Mouse (Mus musculus): ENCODE measurements around the gene Plac1. TPM values are rescaled to one million over a fixed set of nuclear protein-coding genes. Genes with fewer than 3 reads are reported as not detected.

The Plac1 gene
- polyA plus RNA-seq, 1 experiment from 2014 or later, result 1.8 TPM

GRCm38 (mm10) chrX:53224353-53224944, 15.5 kb downstream of the Plac1 start:
- WGBS, result 46% methylated on average over 6 of the region's 6 CpGs
- H3K4me2 ChIP-seq (replicated peaks), result no peak overlapping the region
- H3K4me3 ChIP-seq, result no peak overlapping the region
- H3K4me1 ChIP-seq, result no peaks in the 10 kb centered on the region
- H3K27ac ChIP-seq, result no peak overlapping the region
- no peaks in the 10 kb centered on the region for H3K36me3 ChIP-seq
- no peaks in the 10 kb centered on the region for H3K27me3 ChIP-seq (replicated peaks)
- no peaks in the 10 kb centered on the region for H3K9me3 ChIP-seq
- ATAC-seq (ENCODE audit: low FRiP score, low read depth), result no peak
- H3K9ac ChIP-seq, result no peak overlapping the region

GRCm38 (mm10) chrX:53220855-53221254, 19.1 kb downstream of the Plac1 start:
- Histone ChIP-seq H3K4me3 (no peak overlapping the region), H3K4me2 (replicated peaks) (no peak overlapping the region), H3K27ac (no peak overlapping the region), H3K9ac (no peak overlapping the region), H3K36me3 (no peaks in the 10 kb centered on the region), H3K9me3 (no peaks in the 10 kb centered on the region), H3K4me1 (no peaks in the 10 kb centered on the region), H3K27me3 (replicated peaks) (no peaks in the 10 kb centered on the region)
- 83% methylated on average over 9 of the region's 9 CpGs for WGBS
- ATAC-seq (ENCODE audit: low FRiP score, low read depth), result no peak

- H3K27ac ChIP-seq, result no peak overlapping the region
- no peak overlapping the region for H3K4me2 ChIP-seq (replicated peaks)
- ATAC-seq (ENCODE audit: low FRiP score, low read depth), result no peak
- 65% methylated on average over 7 of the region's 7 CpGs for WGBS
- no peaks in the 10 kb centered on the region for H3K27me3 ChIP-seq (replicated peaks)
- no peaks in the 10 kb centered on the region; the same call in 1 of the 2 replicates for H3K4me1 ChIP-seq
- H3K9ac ChIP-seq, result no peak overlapping the region
- no peak overlapping the region for H3K4me3 ChIP-seq
- H3K9me3 ChIP-seq, result no peaks in the 10 kb centered on the region
- no peaks in the 10 kb centered on the region for H3K36me3 ChIP-seq
Measured at GRCm38 (mm10) chrX:53214557-53215229, 25.2 kb downstream of the Plac1 start.

DNA sequence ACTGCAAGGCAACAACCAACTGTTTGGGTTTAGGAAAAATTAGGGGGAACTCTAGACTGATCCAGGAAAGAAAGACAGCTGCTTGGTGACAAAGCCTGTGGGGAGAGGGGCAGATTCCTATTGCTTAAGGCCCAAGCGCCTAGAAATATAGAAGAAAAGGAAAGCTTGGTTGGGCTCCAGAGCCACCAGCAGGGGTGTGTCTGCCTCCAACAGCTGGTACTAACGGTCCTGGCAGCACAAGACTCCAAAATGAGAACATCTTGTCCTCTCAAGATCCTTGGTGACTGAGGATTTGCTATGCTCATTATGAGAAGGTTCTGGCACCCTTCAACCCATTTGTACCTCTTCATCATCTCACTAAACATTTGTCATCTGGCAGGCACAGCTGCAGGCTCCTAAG, 26.1 kb downstream of the Plac1 start:
- no peak overlapping the region for H3K27ac ChIP-seq

GRCm38 (mm10) chrX:53212485-53212884, 27.4 kb downstream of the Plac1 start:
- Histone ChIP-seq H3K27ac (no peak overlapping the region), H3K9ac (no peak overlapping the region), H3K4me2 (replicated peaks) (no peak overlapping the region), H3K4me3 (no peak overlapping the region), H3K27me3 (replicated peaks) (no peaks in the 10 kb centered on the region), H3K4me1 (no peaks in the 10 kb centered on the region; the same call in 1 of the 2 replicates), H3K9me3 (no peaks in the 10 kb centered on the region), H3K36me3 (no peaks in the 10 kb centered on the region)
- 58% methylated on average over 9 of the region's 9 CpGs for WGBS
- peak; percentile 57 for ATAC-seq (ENCODE audit: low FRiP score, low read depth)

More for the DNA sequence above, 26.1 kb downstream of the Plac1 start:
- no peaks in the 10 kb centered on the region for H3K36me3 ChIP-seq
- no peaks in the 10 kb centered on the region; the same call in 1 of the 2 replicates for H3K4me1 ChIP-seq
- no peak overlapping the region for H3K4me2 ChIP-seq (replicated peaks)
- H3K4me3 ChIP-seq, result no peak overlapping the region
- WGBS, result 73% methylated on average over 2 of the region's 2 CpGs
- no peak overlapping the region for H3K9ac ChIP-seq
- no peak for ATAC-seq (ENCODE audit: low FRiP score, low read depth)
- no peaks in the 10 kb centered on the region for H3K27me3 ChIP-seq (replicated peaks)
- H3K9me3 ChIP-seq, result no peaks in the 10 kb centered on the region

GRCm38 (mm10) chrX:53211756-53212483, 28.0 kb downstream of the Plac1 start:
- Histone ChIP-seq H3K4me1 (no peaks in the 10 kb centered on the region; the same call in 1 of the 2 replicates), H3K4me2 (replicated peaks) (no peak overlapping the region), H3K9me3 (no peaks in the 10 kb centered on the region), H3K27me3 (replicated peaks) (no peaks in the 10 kb centered on the region), H3K4me3 (no peak overlapping the region), H3K27ac (no peak overlapping the region; the same call in 1 of the 2 replicates), H3K9ac (no peak overlapping the region), H3K36me3 (no peaks in the 10 kb centered on the region)
- ATAC-seq (ENCODE audit: low FRiP score, low read depth), result peak; percentile 93
- 37% methylated on average over 7 of the region's 7 CpGs for WGBS

DNA sequence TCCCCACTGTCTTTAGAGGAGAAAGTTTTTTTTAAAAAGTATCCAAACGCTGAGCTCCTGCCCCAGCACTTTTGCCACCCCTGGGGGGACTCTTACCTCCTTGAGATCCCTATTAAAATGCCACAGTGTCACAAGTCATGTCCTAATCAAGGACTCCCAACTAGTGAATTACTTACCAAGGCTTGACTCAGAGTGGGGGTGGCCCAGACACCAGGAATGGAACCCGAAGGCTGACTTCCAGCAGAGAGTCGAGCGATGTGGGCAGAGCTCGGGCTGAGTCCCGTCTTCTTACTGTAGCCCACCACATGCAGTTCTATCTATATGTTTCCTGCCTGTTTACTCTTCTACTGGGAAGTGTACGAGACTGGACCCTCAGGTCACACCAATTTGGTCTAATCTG, 30.5 kb downstream of the Plac1 start:
- Histone ChIP-seq H3K4me1 (no peaks in the 10 kb centered on the region; the same call in 1 of the 2 replicates), H3K27me3 (replicated peaks) (no peaks in the 10 kb centered on the region), H3K27ac (no peak overlapping the region), H3K4me3 (no peak overlapping the region), H3K9ac (no peak overlapping the region), H3K36me3 (no peaks in the 10 kb centered on the region), H3K9me3 (no peaks in the 10 kb centered on the region), H3K4me2 (replicated peaks) (no peak overlapping the region)
- no peak for ATAC-seq (ENCODE audit: low FRiP score, low read depth)
- WGBS, result 61% methylated on average over 7 of the region's 7 CpGs

GRCm38 (mm10) chrX:53204690-53205311, 35.1 kb downstream of the Plac1 start:
- no peak overlapping the region for H3K27ac ChIP-seq
- H3K36me3 ChIP-seq, result no peaks in the 10 kb centered on the region
- no peak overlapping the region for H3K4me3 ChIP-seq
- H3K9ac ChIP-seq, result no peak overlapping the region
- 35% methylated on average over 3 of the region's 3 CpGs for WGBS
- no peak for ATAC-seq (ENCODE audit: low FRiP score, low read depth)
- no peaks in the 10 kb centered on the region for H3K9me3 ChIP-seq
- no peak overlapping the region for H3K4me2 ChIP-seq (replicated peaks)
- no peaks in the 10 kb centered on the region for H3K4me1 ChIP-seq
- H3K27me3 ChIP-seq (replicated peaks), result no peaks in the 10 kb centered on the region

DNA sequence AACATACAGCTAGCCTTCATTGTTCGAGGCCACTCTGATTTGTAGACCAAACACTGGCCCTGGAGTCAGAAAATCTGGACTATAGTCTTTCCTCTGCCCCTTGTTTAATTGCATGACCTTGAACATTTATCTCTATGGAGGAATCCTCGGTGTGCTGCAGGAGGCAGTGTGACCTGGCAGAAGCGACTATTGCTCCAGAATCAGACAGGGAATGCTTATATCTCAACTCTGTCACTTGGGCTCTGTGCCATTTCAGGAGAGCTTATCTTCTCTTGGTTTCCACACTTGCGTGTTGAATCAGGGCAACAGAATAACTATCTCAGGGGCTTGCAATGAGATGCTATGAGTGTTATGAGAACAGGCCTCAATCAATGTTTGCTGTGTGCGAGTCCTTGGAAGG, 38.3 kb downstream of the Plac1 start:
- no peaks in the 10 kb centered on the region for H3K27me3 ChIP-seq (replicated peaks)
- ATAC-seq (ENCODE audit: low FRiP score, low read depth), result no peak
- no peaks in the 10 kb centered on the region for H3K9me3 ChIP-seq
- 85% methylated on average over 5 of the region's 5 CpGs for WGBS
- no peaks in the 10 kb centered on the region for H3K36me3 ChIP-seq
- H3K27ac ChIP-seq, result no peak overlapping the region
- H3K4me2 ChIP-seq (replicated peaks), result no peak overlapping the region
- no peak overlapping the region for H3K4me3 ChIP-seq
- H3K4me1 ChIP-seq, result no peaks in the 10 kb centered on the region
- H3K9ac ChIP-seq, result no peak overlapping the region

DNA sequence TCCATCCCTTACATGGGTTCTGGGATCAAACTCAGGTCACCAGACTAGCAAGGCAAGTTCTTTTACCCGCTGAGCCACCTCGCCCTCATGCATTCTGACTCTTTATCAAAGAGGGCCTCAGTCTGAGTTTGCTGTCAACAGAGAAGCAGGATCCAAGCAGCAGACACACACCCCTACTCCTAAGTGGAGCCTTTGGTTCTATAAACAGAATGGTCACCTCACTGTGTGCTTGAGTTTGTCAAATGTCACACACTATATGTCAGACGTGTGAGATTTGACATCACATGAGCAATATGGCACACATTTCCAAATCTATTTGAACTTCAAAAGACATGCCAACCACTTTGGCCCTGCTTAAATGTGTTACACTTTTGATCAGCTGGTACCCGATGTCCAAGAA, 42.2 kb downstream of the Plac1 start:
- no peak overlapping the region for H3K4me3 ChIP-seq
- ATAC-seq (ENCODE audit: low FRiP score, low read depth), result no peak
- no peak overlapping the region for H3K4me2 ChIP-seq (replicated peaks)
- no peak overlapping the region for H3K9ac ChIP-seq
- H3K36me3 ChIP-seq, result no peaks in the 10 kb centered on the region
- no peaks in the 10 kb centered on the region for H3K27me3 ChIP-seq (replicated peaks)
- H3K9me3 ChIP-seq, result no peaks in the 10 kb centered on the region
- no peaks in the 10 kb centered on the region for H3K4me1 ChIP-seq
- WGBS, result 93% methylated on average over 4 of the region's 4 CpGs
- H3K27ac ChIP-seq, result no peak overlapping the region

DNA sequence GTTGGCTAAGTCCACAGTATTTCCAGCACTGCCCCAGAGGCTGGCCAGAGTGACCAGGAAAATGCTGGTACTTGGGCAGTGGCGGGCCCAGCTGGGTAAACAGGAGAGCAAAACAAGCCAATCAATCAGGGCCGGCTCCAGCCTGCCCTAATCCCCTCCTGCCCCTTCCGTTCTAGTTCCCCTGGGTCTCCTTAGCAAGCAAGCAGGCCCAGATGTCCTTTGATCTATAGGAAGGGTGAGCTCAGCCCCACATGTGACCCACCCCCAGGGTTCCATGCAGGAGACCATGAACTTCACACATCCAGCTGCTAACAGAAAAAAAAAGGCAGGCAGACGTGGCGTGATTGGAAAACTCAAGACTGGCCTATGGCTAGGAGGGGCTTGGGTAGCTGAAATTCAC, 43.5 kb downstream of the Plac1 start:
- WGBS, result 38% methylated on average over 5 of the region's 5 CpGs
- ATAC-seq (ENCODE audit: low FRiP score, low read depth), result no peak
- no peaks in the 10 kb centered on the region for H3K36me3 ChIP-seq

DNA sequence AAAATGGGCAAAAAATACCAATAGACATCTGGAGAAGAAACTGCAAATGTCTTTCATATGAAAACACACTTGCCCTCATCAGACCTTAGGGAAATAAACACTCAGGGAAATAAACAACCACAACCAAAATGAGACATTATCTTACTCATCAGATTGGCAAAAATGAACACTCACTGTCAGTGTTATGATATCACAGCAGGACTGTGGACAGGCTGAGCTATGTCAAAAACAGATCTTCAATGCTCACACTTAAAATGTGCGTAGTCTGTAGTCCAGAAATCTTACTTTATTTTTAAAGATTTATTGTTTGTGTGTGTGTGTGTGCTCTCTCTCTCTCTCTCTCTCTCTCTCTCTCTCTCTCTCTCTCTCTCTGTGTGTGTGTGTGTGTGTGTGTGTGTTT, 51.2 kb downstream of the Plac1 start:
- H3K4me3 ChIP-seq, result no peak overlapping the region
- ATAC-seq (ENCODE audit: low FRiP score, low read depth), result no peak
- H3K36me3 ChIP-seq, result no peaks in the 10 kb centered on the region

More for the DNA sequence above, 43.5 kb downstream of the Plac1 start:
- H3K9me3 ChIP-seq, result no peaks in the 10 kb centered on the region
- no peak overlapping the region for H3K4me3 ChIP-seq
- H3K4me2 ChIP-seq (replicated peaks), result no peak overlapping the region
- H3K4me1 ChIP-seq, result no peaks in the 10 kb centered on the region
- no peak overlapping the region for H3K27ac ChIP-seq
- H3K27me3 ChIP-seq (replicated peaks), result no peaks in the 10 kb centered on the region
- H3K9ac ChIP-seq, result no peak overlapping the region

More for the DNA sequence above, 51.2 kb downstream of the Plac1 start:
- no peak overlapping the region for H3K4me2 ChIP-seq (replicated peaks)
- WGBS, result 87% methylated on average over 1 of the region's 1 CpGs
- H3K4me1 ChIP-seq, result no peaks in the 10 kb centered on the region
- H3K9ac ChIP-seq, result no peak overlapping the region
- no peak overlapping the region for H3K27ac ChIP-seq
- no peaks in the 10 kb centered on the region for H3K27me3 ChIP-seq (replicated peaks)
- H3K9me3 ChIP-seq, result no peaks in the 10 kb centered on the region
